Mouse (Mus musculus) liver, embryonic 15.5 days (tissue): ENCODE data around the gene Col5a1. TPM values are rescaled to one million over a fixed set of nuclear protein-coding genes. Genes with fewer than 3 reads are reported as not detected.

ENCODE experiments used
- ATAC-seq: fragments of 200-750 bp; cut with Nextera tagmentation; 2 replicates; pipeline ENCODE4 v1.8.0; 2017; ENCODE audit warnings: moderate number of reproducible peaks, mild to moderate bottlenecking, moderate library complexity; ENCODE audit not compliant: insufficient read depth
- H3K27ac ChIP-seq: fragments of 300-500 bp; sonication (generic); replicated peaks from 2 replicates; pipeline ENCODE4 v1.5.1; 2015; ENCODE audit warnings: mild to moderate bottlenecking, inconsistent platforms
- H3K27me3 ChIP-seq: fragments of 300-500 bp; sonication (generic); 2 replicates; pipeline ENCODE4 v1.6.1; 2015; ENCODE audit warnings: mild to moderate bottlenecking, inconsistent platforms
- H3K36me3 ChIP-seq: fragments of 300-500 bp; sonication (generic); replicated peaks from 2 replicates; pipeline ENCODE4 v1.6.1; 2015; ENCODE audit warnings: moderate library complexity, mild to moderate bottlenecking, inconsistent platforms
- H3K4me1 ChIP-seq: fragments of 300-500 bp; sonication (generic); replicated peaks from 2 replicates; pipeline ENCODE4 v1.6.1; 2015; ENCODE audit warnings: inconsistent platforms
- H3K4me2 ChIP-seq: fragments of 300-500 bp; sonication (generic); 2 replicates; pipeline ENCODE4 v1.6.1; 2015; ENCODE audit warnings: moderate library complexity, mild to moderate bottlenecking, inconsistent platforms
- H3K4me3 ChIP-seq: fragments of 300-500 bp; sonication (generic); replicated peaks from 2 replicates; pipeline ENCODE4 v1.5.1; 2015; ENCODE audit warnings: mild to moderate bottlenecking, inconsistent platforms
- H3K9ac ChIP-seq: fragments of 300-500 bp; sonication (generic); 2 replicates; pipeline ENCODE4 v1.6.1; 2015; ENCODE audit warnings: moderate library complexity, mild to moderate bottlenecking, inconsistent platforms
- H3K9me3 ChIP-seq: fragments of 300-500 bp; sonication (generic); replicated peaks from 2 replicates; pipeline ENCODE4 v1.6.1; 2016; ENCODE audit warnings: inconsistent platforms
- whole genome bisulfite sequencing: fragments of 180-500 bp; shearing (Covaris S2); methylation state at CpG from one replicate; pipeline ENCODE4 v1.1.7; 2015; ENCODE audit warnings: mixed read lengths; ENCODE audit not compliant: insufficient replicate concordance; 5-methylcytosine and 5-hydroxymethylcytosine counted together
- polyA plus RNA-seq: library from polyadenylated mRNA; unstranded; fragments of >200 nt; fragmentation: Nextera tagmentation; extraction: Ambion mirVana; gene quantifications from 2 replicates; pipeline ENCODE4 v1.2.1, GENCODE M21; 2015

Col5a1 gene
- polyA plus RNA-seq, 1 experiment from 2014 or later, result 11.2 TPM

DNA sequence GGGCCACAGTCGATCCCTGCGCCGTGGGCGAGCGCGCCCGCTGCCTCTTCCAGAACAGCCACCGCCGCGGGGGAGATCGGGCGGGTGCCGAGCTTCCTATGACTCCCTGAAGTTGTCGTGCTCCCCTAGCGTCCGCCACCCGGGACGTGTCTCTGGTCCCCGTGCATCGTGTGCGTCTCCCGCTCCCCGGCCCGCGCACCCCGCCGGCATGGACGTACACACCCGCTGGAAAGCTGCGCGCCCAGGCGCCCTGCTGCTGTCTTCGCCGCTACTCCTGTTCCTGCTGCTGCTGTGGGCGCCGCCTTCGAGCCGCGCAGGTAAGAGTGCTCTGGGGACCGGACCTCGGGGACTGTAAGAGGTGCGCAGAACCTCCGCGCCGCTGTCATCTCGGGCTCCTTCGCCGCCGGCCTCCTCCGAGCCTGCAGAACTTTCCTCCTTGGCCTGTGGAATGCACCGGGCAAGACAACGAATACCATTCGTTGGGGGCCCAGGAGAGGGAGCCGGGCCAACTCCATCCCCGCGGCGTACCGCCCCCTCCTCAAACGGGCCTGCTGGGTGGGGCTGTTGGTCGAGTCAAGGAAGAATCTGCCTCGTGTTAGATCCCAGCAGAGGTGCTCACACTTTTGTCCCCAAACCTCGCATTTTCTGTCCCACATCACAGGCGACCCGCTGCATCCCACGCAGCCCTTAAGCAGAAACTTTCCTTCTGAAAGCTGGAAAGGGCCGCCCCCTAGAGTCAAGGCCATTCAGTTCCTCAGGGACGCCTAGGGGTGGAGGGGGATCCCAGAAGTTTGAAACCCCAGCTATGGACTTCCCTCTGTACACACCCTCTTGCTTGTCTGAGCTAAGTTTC, 609 bp downstream of the Col5a1 start:
- ATAC-seq, result no peak

DNA sequence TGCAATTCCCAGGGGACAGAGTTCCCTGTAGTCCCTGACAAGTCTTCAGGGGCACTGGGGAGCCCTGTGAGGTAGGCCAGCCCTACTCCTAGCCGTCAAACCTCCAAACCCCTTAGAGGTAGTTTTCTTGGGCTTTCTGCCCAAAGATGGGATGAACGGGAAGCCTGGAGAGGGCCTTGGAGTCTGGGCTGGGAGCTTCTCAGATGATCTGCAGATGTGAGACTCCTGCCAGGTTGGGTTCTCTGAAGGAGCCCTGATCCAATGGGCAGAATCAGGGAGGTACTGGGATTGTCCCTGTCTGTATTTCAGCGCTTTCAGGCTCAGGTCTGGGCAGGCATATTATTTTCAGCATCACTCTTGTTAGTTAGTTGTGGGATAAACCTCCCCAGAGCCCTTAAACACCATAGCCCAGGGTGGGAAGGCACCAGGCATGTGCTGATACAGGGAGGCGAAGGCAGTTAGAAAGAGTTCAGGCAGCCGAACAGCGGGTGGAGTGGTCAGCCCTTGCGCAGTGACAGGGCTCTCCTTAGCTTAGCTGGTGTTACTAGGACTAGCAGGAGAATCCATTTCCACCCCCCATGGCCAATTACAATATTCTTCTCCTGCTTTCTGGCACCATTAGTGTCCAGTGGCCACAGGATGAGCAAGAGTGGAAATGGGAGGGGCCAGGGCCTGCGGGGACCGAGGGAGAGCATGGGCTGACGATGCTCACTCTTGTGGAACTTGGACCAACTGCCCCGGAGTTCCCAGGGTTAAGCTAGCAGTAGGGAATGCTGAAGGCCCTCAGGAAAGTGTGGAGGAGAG, 1.4 kb downstream of the Col5a1 start:
- no peak for ATAC-seq
- H3K9me3 ChIP-seq, result no peaks in the 10 kb centered on the region
- no peak overlapping the region for H3K9ac ChIP-seq
- WGBS, result 24% methylated on average over 11 of the region's 11 CpGs
- peaks cover 80% of the 10 kb centered on the region for H3K27me3 ChIP-seq
- peak overlapping the region; percentile 21; the same call in 1 of the 2 replicates for H3K4me2 ChIP-seq
- H3K4me1 ChIP-seq, result peaks cover 8% of the 10 kb centered on the region; the same call in 1 of the 2 replicates
- peak overlapping the region; percentile 50 for H3K4me3 ChIP-seq
- H3K27ac ChIP-seq, result no peak overlapping the region
- no peaks in the 10 kb centered on the region for H3K36me3 ChIP-seq

More for the DNA sequence above, 609 bp downstream of the Col5a1 start:
- H3K27me3 ChIP-seq, result peaks cover 80% of the 10 kb centered on the region
- H3K4me1 ChIP-seq, result peaks cover 8% of the 10 kb centered on the region; the same call in 1 of the 2 replicates
- under 1% methylated on average over 67 of the region's 67 CpGs for WGBS
- no peaks in the 10 kb centered on the region for H3K9me3 ChIP-seq
- no peak overlapping the region for H3K27ac ChIP-seq
- peak overlapping the region; percentile 70 for H3K4me2 ChIP-seq
- H3K9ac ChIP-seq, result no peak overlapping the region
- no peaks in the 10 kb centered on the region for H3K36me3 ChIP-seq
- peak overlapping the region; percentile 50 for H3K4me3 ChIP-seq

DNA sequence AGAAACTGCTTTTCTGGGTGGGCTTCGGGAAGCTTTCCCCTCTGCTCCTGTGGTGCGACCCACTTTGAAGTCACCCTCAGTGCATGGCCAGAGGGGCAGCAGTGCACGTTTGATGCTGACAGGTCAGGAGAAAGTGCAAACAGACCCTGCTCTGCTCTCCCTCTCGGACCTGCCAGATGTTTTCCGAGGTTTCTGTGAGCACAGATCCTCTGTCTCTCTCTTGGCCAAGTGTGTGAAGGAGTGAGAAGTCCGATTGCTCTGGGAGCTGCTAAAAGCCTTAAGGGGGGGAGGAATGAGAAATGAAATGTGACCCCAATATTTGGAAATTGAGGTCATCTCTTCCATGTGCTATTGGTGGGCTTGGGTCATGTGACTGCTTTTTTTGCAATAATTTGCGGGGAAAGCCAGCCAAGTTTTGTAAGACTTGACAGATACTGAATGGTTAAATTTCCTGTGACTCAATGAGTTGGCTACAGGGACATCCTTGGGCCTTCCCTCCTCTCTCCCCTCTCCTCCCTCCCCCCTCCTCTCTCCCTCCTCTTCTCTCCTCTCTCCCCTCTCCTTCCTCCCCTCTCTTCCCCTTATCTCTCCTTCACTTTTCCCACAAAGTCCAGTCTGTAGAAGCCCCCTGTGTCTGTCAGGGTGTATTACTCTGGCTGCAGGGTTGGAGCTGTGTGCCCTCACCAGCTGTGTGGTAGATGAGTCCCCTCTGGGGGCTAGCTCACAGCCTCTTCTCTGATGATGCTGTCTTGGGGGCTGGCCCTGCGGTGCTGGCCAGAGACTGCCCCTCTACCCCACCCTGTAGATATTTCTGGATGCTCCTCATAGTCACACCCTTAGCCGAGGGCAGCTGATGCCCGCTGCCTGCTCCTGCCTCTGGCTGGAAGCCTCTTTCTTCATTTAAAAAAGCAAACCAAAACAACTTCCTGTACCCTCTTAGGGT, 2.6 kb downstream of the Col5a1 start:
- Histone ChIP-seq H3K4me1 (peaks cover 8% of the 10 kb centered on the region; the same call in 1 of the 2 replicates), H3K9me3 (no peaks in the 10 kb centered on the region), H3K27ac (no peak overlapping the region), H3K36me3 (no peaks in the 10 kb centered on the region), H3K27me3 (peaks cover 69% of the 10 kb centered on the region), H3K4me2 (no peak overlapping the region), H3K9ac (no peak overlapping the region), H3K4me3 (0 out of 2 replicates have a peak overlapping the region, but pooled peaks have one; percentile 18)
- 22% methylated on average over 10 of the region's 10 CpGs for WGBS
- ATAC-seq, result no peak

DNA sequence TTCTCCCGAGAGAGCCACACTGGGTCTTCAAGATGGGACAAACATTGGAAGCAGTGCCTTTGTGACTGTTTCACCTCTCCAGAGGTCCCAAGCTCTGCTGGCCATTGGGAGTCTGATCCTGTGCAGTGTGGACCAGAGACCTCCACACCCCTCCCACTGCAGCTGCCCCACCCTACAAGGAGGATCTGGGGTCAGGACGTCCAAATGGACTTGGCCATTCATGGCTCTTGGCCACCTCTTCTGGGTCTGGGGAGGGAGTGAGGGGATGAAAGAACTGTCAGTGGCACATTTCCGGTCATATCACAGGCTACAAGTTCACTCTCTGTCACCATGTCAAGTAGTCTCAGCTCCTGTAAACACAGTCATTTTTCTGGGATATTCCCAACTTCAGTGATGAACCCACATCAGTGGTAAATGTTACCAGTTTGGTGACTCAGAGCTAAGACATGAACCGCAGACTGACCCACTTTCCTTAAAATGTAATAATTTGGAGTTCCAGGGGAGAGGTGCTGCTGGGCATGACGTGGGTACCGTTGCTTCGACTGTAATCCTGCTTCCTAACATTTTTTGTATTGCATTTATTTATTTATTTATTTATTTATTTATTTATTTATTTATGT, 5.8 kb downstream of the Col5a1 start:
- Histone ChIP-seq H3K4me3 (no peak overlapping the region), H3K27me3 (peaks cover 37% of the 10 kb centered on the region), H3K4me1 (peaks cover 4% of the 10 kb centered on the region; the same call in 1 of the 2 replicates), H3K9ac (no peak overlapping the region), H3K4me2 (no peak overlapping the region), H3K9me3 (no peaks in the 10 kb centered on the region), H3K36me3 (no peaks in the 10 kb centered on the region), H3K27ac (no peak overlapping the region)
- 69% methylated on average over 7 of the region's 7 CpGs for WGBS
- ATAC-seq, result no peak

DNA sequence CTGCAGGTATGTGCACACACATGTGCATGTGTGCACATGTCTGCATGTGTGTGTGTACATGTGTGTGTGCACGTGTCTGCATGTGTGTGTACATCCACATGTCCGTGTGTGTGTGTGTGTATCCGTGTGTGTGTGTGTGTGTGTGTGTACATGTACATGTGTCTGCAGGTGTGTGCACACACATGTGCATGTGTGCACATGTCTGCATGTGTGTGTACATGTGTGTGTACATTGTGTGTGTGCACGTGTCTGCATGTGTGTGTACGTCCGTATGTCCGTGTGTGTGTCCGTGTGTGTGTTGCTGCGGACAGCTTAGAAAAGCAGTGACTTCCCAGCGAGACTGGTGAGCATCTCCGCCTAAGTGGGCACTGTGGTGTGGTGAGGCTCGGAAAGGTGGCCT, 6.8 kb downstream of the Col5a1 start:
- ATAC-seq, result no peak
- Histone ChIP-seq H3K36me3 (no peaks in the 10 kb centered on the region), H3K9ac (no peak overlapping the region), H3K27me3 (peaks cover 34% of the 10 kb centered on the region), H3K9me3 (no peaks in the 10 kb centered on the region), H3K4me2 (no peak overlapping the region), H3K27ac (no peak overlapping the region), H3K4me1 (0 out of 2 replicates have a peak, but pooled peaks cover 2% of the 10 kb centered on the region), H3K4me3 (no peak overlapping the region)
- WGBS, result 71% methylated on average over 12 of the region's 12 CpGs

DNA sequence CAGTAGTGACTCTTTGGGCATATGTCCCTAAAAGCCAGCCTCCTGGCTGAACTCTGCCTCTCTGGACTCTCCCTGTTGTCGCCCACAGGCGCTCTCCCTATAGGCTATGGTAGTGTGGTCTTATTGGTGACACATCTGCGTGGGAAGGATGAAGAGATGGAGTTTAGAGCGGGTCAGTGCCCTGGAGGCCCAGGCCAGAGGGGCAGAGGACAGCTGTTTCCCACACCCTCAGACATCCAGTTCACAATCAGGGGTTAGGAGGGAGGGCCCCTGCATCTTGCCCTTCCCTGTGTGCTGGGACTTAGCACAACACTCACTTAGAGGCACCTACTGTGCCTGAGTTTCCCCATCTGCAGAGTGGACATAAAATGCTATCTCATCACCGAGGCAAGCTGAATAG, 8.8 kb downstream of the Col5a1 start:
- no peak for ATAC-seq
- no peak overlapping the region for H3K27ac ChIP-seq
- 54% methylated on average over 5 of the region's 5 CpGs for WGBS

DNA sequence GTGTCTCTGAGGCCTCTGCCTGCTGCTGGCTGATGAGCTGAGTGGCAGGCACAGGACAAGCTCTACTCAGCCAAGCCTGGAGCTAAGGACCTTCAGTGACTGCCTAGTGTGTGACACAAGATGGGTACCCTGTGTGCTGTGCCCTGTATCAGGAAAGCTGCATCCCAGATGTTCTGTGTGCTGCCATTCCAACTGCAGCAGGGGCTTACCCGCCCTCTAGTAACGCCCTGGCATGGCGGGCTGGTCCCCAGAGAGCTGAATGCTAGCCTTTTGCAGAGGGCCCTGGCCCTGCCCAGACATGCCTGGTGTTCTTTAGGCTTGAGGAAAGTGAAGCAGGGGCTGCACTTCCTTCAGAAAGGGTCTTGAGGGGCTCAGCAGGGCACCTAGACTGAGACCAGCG, 9.4 kb downstream of the Col5a1 start:
- 45% methylated on average over 4 of the region's 4 CpGs for whole genome bisulfite sequencing
- H3K4me2 ChIP-seq, result no peak overlapping the region
- peaks cover 9% of the 10 kb centered on the region; the same call in 1 of the 2 replicates for H3K27me3 ChIP-seq
- H3K4me3 ChIP-seq, result no peak overlapping the region
- ATAC-seq, result no peak
- no peak overlapping the region for H3K27ac ChIP-seq
- H3K9ac ChIP-seq, result no peak overlapping the region
- H3K36me3 ChIP-seq, result no peaks in the 10 kb centered on the region
- H3K4me1 ChIP-seq, result no peaks in the 10 kb centered on the region
- no peaks in the 10 kb centered on the region for H3K9me3 ChIP-seq

More for the DNA sequence above, 8.8 kb downstream of the Col5a1 start:
- Histone ChIP-seq H3K4me1 (no peaks in the 10 kb centered on the region), H3K4me3 (no peak overlapping the region), H3K4me2 (no peak overlapping the region), H3K9ac (no peak overlapping the region), H3K9me3 (no peaks in the 10 kb centered on the region), H3K27me3 (peaks cover 16% of the 10 kb centered on the region), H3K36me3 (no peaks in the 10 kb centered on the region)

DNA sequence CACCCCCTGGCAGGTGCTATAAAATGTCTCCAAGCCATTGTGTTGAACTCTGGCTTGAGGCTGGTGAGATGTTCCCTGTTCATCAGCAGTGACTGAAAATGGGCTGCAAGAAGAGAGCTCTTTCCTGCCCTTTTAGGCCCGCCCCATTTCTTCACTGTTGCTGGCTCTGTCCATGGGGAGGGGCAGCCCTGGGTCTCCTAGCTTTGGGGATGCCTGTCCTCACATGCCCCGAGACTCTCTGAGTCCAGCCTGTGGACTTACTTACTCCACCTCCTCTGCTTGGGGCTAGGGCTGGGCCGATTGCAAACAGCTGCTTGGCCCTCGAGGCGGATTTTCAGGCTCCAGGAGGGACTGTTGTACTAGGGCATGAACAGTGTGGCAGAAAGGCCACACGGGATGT, 10.9 kb downstream of the Col5a1 start:
- Histone ChIP-seq H3K9me3 (no peaks in the 10 kb centered on the region), H3K27me3 (peaks cover 6% of the 10 kb centered on the region; the same call in 1 of the 2 replicates), H3K27ac (no peak overlapping the region), H3K9ac (no peak overlapping the region), H3K4me3 (no peak overlapping the region), H3K36me3 (no peaks in the 10 kb centered on the region), H3K4me2 (no peak overlapping the region), H3K4me1 (no peaks in the 10 kb centered on the region)
- 48% methylated on average over 6 of the region's 6 CpGs for WGBS
- no peak for ATAC-seq

DNA sequence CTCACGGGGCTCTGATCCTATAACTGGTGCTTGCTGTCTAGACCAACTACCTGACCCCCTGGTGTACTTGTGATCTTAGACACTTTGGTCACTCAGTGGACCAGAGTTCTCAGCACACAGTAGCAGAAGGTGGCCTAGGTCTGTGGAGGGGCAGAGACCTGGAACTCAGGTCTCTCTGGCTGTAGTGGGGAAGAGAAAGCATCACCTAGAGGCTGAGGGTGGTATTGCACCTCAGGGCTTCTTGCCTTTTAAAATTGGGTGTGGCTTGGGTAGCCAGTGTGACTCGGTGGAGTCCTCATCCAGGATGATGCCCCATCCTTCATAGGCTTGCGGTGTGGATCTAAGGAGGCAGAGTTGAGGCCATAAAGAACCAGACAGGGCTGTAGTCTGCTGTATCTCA, 13.7 kb downstream of the Col5a1 start:
- Histone ChIP-seq H3K36me3 (no peaks in the 10 kb centered on the region), H3K4me2 (no peak overlapping the region), H3K27me3 (peaks cover 6% of the 10 kb centered on the region; the same call in 1 of the 2 replicates), H3K4me3 (no peak overlapping the region), H3K9me3 (no peaks in the 10 kb centered on the region), H3K9ac (no peak overlapping the region), H3K4me1 (no peaks in the 10 kb centered on the region), H3K27ac (no peak overlapping the region)
- WGBS, result 47% methylated on average over 3 of the region's 3 CpGs
- ATAC-seq, result no peak

DNA sequence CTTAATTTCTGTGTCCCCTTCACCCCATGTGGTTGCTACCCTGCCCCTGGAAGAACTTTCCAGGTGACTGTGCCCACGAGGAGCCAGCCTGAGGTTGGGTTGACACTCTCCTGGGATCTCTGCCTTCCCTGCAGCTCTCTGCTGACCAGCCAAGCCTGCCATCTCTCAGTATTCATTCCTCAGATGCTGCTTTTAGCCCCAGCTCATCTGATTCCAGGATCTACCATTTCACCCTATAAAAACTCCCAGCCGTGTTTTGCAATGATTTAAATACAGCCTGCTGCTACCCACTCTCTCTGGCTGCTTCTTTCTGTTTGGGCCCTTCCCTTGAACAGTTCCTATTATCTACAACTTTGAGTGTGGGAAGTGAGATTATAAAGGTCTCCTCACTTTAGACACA, 14.9 kb downstream of the Col5a1 start:
- no peak overlapping the region for H3K9ac ChIP-seq
- no peaks in the 10 kb centered on the region for H3K36me3 ChIP-seq
- no peaks in the 10 kb centered on the region for H3K9me3 ChIP-seq
- peaks cover 6% of the 10 kb centered on the region; the same call in 1 of the 2 replicates for H3K27me3 ChIP-seq
- H3K4me3 ChIP-seq, result no peak overlapping the region
- WGBS, result 38% methylated on average over 2 of the region's 2 CpGs
- H3K4me2 ChIP-seq, result no peak overlapping the region
- ATAC-seq, result no peak
- no peaks in the 10 kb centered on the region for H3K4me1 ChIP-seq
- no peak overlapping the region for H3K27ac ChIP-seq
